Mouse (Mus musculus): ENCODE results near the gene Klk14. TPM values are rescaled to one million over a fixed set of nuclear protein-coding genes. Genes with fewer than 3 reads are reported as not detected.

Gene Klk14
- polyA plus RNA-seq (2012; rRNA removed): 0.14 and 0.20 TPM in 2 replicates
- not detected in 2 replicates for polyA plus RNA-seq (2014; fragmentation: Nextera tagmentation; extraction: Ambion mirVana)

DNA sequence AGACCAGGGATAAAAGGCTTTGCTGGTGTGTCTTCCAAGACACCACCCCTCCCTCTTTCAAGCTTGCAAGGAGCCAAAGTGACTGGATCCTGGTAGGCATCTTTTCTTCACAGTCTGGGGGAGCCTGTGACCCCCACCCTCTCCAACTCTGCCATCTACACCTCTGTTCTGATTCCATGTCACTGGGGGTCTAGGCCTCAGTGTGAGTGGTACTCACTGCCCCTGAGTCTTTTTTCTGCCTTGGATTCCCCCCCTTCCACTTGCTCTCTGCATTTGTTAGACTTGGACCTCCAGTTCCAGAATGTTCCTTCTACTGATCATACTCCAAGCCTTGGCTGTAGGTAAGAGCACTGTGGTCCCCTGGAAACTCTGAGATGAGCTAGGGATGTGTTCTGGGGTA is at the start of gene Klk14:
Gene Klk14 (plus strand): TSS at position 301 of the 400 bp plus-strand sequence.
- Histone ChIP-seq H3K27me3 (ENCODE audit: control insufficient read depth, insufficient read depth, low read length) (no peaks in the 10 kb centered on the region), H3K4me1 (ENCODE audit: control insufficient read depth, insufficient read depth, low read length) (no peaks in the 10 kb centered on the region), H3K27ac (replicated peaks; ENCODE audit: low read depth, low read length) (no peak within 1 kb of the TSS), H3K9ac (ENCODE audit: low read depth, low read length, severe bottlenecking) (no peak within 1 kb of the TSS), H3K36me3 (ENCODE audit: control insufficient read depth, insufficient read depth, low read length) (no peaks in the 10 kb centered on the region), H3K4me2 (replicated peaks; ENCODE audit: low read depth, low read length, severe bottlenecking) (no peak within 1 kb of the TSS), H3K9me3 (ENCODE audit: control insufficient read depth, low read length) (no peaks in the 10 kb centered on the region), H3K4me3 (replicated peaks; ENCODE audit: low read length) (no peak within 1 kb of the TSS)
- no peak for ATAC-seq (ENCODE audit: low FRiP score, low read depth)
- DNase-seq (ENCODE audit: low spot score): no peak
- no peak for TF ChIP-seq POLR2A (IDR thresholded peaks at IDR 0.05; ENCODE audit: borderline replicate concordance, extremely low read depth, insufficient read depth, insufficient read length)

DNA sequence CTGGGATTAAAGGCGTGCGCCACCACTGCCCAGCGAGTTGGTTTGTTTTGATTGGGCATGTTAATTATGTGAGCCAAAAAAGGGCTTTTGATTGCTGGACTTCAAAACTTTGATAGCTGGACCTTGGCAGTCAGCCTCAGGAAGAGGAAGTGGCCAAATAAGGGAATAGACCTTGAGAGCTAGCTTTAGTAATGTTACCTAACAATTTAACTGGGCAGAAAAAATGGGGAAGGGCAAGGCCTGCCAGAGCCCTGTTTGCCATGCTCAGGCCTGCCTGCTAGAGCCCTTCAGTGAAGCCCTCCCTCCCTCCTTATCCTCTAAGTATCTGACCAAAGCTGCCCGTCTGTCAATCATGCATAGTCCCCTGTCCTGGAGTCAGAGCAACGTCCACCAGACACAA is 47.6 kb upstream of the Klk14 start:
- no peaks in the 10 kb centered on the region for H3K4me1 ChIP-seq (ENCODE audit: control insufficient read depth, insufficient read depth, low read length)
- H3K27me3 ChIP-seq (ENCODE audit: control insufficient read depth, insufficient read depth, low read length): no peaks in the 10 kb centered on the region
- ATAC-seq (ENCODE audit: low FRiP score, low read depth) (no peak), DNase-seq (ENCODE audit: low spot score) (no peak)
- H3K27ac ChIP-seq (replicated peaks; ENCODE audit: low read depth, low read length): no peak overlapping the region
- no peaks in the 10 kb centered on the region for H3K36me3 ChIP-seq (ENCODE audit: control insufficient read depth, insufficient read depth, low read length)
- no peak overlapping the region for H3K4me2 ChIP-seq (replicated peaks; ENCODE audit: low read depth, low read length, severe bottlenecking)
- TF ChIP-seq POLR2A (IDR thresholded peaks at IDR 0.05; ENCODE audit: borderline replicate concordance, extremely low read depth, insufficient read depth, insufficient read length): no peak
- 91% methylated on average over 5 of the region's 5 CpGs for WGBS
- H3K4me3 ChIP-seq (replicated peaks; ENCODE audit: low read length): no peak overlapping the region
- H3K9ac ChIP-seq (ENCODE audit: low read depth, low read length, severe bottlenecking): no peak overlapping the region
- H3K9me3 ChIP-seq (ENCODE audit: control insufficient read depth, low read length): no peaks in the 10 kb centered on the region

DNA sequence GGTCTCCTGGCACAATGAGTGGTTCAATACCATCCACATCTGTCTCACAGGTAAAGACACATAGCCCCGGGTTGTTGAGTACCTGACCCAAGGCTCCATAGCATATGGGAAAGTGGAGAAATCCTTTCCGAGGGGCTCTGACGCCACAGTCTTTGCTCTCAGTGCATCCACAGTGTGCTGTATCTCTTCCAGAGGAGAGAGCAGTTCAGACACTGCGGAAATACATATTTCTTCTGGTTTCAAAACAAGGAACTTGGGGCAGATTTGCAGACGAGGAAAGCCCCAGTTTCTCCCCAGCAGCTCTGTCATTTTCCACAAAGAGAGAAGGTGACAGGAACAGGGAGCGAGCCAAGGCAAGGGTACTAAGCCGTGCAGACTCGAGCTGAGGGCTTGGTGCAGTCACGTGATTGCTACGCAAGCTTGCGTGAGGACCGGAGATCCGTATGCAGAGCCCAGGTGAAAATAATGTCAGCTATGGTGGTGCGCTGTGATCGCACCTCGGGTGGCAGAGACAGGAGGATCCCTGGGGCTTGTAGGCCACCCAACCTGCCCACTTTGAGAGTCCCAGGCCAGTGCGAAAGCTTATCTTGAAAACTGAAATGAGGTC is 47.1 kb upstream of the Klk14 start:
- H3K9ac ChIP-seq (ENCODE audit: low read depth, low read length, severe bottlenecking): no peak overlapping the region

DNA sequence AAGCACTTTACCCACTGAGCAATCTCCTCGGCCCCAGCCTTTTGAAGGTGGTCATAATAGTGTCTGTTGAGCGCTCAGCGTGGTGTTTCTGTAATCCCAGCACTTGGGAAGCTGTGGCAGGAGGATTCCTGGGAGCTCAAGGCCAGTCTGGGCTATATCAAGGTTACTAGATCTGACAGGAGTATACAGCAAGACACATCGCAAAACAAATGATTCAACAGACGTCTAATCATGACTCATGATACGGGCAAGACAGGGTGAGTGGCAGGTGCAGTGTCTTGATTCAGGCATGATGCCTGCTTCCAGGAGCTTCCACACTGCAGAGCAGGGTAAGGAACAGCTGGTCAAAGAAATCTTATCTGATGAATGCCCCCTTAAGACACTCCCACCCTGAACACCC is 37.5 kb upstream of the Klk14 start:
- Histone ChIP-seq H3K9ac (ENCODE audit: low read depth, low read length, severe bottlenecking) (no peak overlapping the region), H3K9me3 (ENCODE audit: control insufficient read depth, low read length) (no peaks in the 10 kb centered on the region), H3K4me3 (replicated peaks; ENCODE audit: low read length) (no peak overlapping the region), H3K36me3 (ENCODE audit: control insufficient read depth, insufficient read depth, low read length) (no peaks in the 10 kb centered on the region), H3K4me2 (replicated peaks; ENCODE audit: low read depth, low read length, severe bottlenecking) (no peak overlapping the region), H3K4me1 (ENCODE audit: control insufficient read depth, insufficient read depth, low read length) (no peaks in the 10 kb centered on the region), H3K27ac (replicated peaks; ENCODE audit: low read depth, low read length) (no peak overlapping the region), H3K27me3 (ENCODE audit: control insufficient read depth, insufficient read depth, low read length) (no peaks in the 10 kb centered on the region)
- TF ChIP-seq POLR2A (IDR thresholded peaks at IDR 0.05; ENCODE audit: borderline replicate concordance, extremely low read depth, insufficient read depth, insufficient read length): no peak
- no peak for DNase-seq (ENCODE audit: low spot score)
- no peak for ATAC-seq (ENCODE audit: low FRiP score, low read depth)
- 82% methylated on average over 6 of the region's 6 CpGs for WGBS

More for the DNA sequence above, 47.1 kb upstream of the Klk14 start:
- H3K4me2 ChIP-seq (replicated peaks; ENCODE audit: low read depth, low read length, severe bottlenecking): no peak overlapping the region
- DNase-seq (ENCODE audit: low spot score): no peak
- no peak overlapping the region for H3K4me3 ChIP-seq (replicated peaks; ENCODE audit: low read length)
- H3K4me1 ChIP-seq (ENCODE audit: control insufficient read depth, insufficient read depth, low read length): no peaks in the 10 kb centered on the region
- H3K27me3 ChIP-seq (ENCODE audit: control insufficient read depth, insufficient read depth, low read length): no peaks in the 10 kb centered on the region
- ATAC-seq (ENCODE audit: low FRiP score, low read depth): no peak
- H3K27ac ChIP-seq (replicated peaks; ENCODE audit: low read depth, low read length): no peak overlapping the region
- no peaks in the 10 kb centered on the region for H3K36me3 ChIP-seq (ENCODE audit: control insufficient read depth, insufficient read depth, low read length)
- H3K9me3 ChIP-seq (ENCODE audit: control insufficient read depth, low read length): no peaks in the 10 kb centered on the region
- WGBS: 83% methylated on average over 17 of the region's 17 CpGs
- TF ChIP-seq POLR2A (IDR thresholded peaks at IDR 0.05; ENCODE audit: borderline replicate concordance, extremely low read depth, insufficient read depth, insufficient read length): no peak

DNA sequence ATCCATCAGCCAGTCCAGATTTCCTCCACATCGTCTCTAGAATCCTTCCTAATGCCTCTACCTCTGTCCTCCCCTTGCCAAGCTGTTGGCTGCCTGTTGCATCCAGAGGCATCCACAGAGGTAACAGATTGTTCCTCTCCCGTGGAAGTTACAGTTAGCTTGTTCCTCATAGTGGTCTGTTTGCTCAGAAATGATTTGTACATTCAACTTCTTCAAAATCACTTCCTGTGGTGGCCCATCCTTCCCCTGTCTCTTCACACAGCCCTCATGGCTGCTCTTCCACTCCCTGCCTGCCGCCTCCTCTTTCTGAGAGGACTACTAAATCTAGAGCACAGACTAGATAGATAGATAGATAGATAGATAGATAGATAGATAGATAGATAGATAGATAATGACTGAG is 35.7 kb upstream of the Klk14 start:
- H3K4me1 ChIP-seq (ENCODE audit: control insufficient read depth, insufficient read depth, low read length): no peaks in the 10 kb centered on the region
- no peak overlapping the region for H3K27ac ChIP-seq (replicated peaks; ENCODE audit: low read depth, low read length)
- no peaks in the 10 kb centered on the region for H3K27me3 ChIP-seq (ENCODE audit: control insufficient read depth, insufficient read depth, low read length)
- no peak overlapping the region for H3K4me2 ChIP-seq (replicated peaks; ENCODE audit: low read depth, low read length, severe bottlenecking)
- no peak for TF ChIP-seq POLR2A (IDR thresholded peaks at IDR 0.05; ENCODE audit: borderline replicate concordance, extremely low read depth, insufficient read depth, insufficient read length)
- no peak overlapping the region for H3K9ac ChIP-seq (ENCODE audit: low read depth, low read length, severe bottlenecking)
- 77% methylated on average over 3 of the region's 3 CpGs for WGBS
- DNase-seq (ENCODE audit: low spot score): no peak
- H3K4me3 ChIP-seq (replicated peaks; ENCODE audit: low read length): no peak overlapping the region
- no peaks in the 10 kb centered on the region for H3K36me3 ChIP-seq (ENCODE audit: control insufficient read depth, insufficient read depth, low read length)
- no peaks in the 10 kb centered on the region for H3K9me3 ChIP-seq (ENCODE audit: control insufficient read depth, low read length)
- no peak for ATAC-seq (ENCODE audit: low FRiP score, low read depth)
